Mouse (Mus musculus) 416B (cell line): ENCODE measurements around the gene Atp6v0e2.
"Not testable (repeated sequence)": the region's sequence is repeated elsewhere in the genome, so short reads cannot be mapped to it uniquely, and the experiment has no call there.

Experiments used
- DNase-seq: peaks from one replicate; pipeline ENCODE4 v3.0.0; 2011; ENCODE audit warnings: low read depth

Atp6v0e2 gene

DNA sequence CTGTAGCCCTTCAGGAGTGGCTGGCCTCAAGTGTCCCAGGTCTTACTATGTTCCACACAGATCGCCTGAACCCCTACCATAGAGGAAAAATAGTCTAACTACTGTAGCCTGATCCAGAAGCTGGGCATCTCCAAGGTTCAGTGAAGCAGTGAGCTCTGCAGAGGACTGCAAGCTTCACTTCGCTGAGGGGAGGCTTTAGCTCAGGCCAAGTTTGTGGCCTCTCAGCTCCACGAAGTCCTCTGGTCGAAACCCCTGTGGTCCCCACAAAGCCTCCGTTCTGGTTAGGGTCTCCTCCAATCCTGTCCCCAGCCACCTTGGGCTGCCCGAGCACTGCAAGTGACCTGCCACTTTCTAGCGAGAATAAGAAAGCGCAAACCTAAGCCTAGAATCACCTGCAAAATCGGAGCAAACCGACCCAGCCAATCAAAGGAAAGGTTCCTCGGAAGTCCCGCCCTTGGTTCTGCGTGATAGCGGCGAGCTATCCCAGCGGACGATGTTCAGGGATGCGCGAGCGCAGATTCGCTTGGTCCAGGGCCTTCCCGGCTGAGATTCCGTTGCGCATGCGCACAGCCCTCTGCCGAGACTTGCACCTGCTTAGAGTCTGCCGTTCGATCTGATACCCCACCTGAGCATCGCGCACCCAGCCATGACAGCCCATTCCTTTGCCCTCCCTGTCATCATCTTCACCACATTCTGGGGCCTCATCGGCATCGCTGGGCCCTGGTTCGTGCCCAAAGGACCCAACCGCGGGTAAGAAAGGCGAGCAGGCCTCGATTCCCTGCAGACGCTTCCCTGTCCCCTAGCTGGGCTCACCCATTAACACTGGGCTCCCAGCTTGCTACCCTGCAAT lies at the start of gene Atp6v0e2:
Atp6v0e2 (plus strand) TSS at position 511 of the 850 bp plus-strand sequence.
- DNase-seq = no peak

DNA sequence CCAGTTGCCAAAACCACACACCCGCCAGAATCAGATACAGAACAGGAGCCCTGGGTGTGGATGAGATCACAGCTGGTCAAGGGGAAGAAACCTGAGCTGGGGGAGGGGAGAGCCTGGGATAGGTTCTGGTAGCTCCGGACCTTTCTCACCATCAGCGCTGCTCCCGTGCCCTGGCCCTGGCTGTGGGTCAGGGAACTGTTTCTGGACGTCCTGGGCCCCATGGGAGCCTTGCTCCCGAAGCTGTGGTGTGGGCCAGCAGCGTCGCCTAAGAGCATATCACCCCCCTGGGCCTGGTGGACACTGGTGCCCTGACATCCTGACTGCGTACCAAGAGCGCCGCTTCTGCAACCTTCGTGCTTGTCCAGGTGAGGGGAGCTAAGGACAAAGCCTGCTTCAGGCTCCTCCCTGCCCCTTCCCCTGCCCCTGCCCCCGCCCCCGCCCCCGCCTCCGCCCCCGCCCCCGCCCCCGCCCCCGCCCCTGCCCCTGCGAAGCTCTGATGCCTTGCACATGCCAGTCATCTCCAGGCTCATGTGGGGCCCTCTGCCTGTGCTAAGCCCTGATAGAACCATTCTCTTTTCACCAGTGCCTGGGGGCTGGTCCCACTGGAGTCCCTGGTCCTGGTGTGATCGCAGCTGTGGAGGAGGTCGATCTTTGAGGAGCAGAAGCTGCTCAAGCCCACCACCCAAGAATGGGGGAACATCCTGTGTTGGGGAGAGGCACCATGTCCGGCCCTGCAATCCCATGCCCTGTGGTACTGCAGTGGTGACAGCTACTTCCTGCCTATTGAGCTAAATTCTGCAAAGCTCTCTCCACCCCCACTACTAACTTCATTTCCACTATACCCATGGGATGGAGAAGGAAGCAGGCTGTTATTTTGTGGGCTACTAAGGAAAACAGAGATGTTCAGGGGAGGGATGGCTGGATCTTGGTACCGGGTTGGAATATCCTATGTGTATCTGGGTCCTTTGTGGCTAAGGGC lies 49.4 kb upstream of the Atp6v0e2 start:
- no peak for DNase-seq

DNA sequence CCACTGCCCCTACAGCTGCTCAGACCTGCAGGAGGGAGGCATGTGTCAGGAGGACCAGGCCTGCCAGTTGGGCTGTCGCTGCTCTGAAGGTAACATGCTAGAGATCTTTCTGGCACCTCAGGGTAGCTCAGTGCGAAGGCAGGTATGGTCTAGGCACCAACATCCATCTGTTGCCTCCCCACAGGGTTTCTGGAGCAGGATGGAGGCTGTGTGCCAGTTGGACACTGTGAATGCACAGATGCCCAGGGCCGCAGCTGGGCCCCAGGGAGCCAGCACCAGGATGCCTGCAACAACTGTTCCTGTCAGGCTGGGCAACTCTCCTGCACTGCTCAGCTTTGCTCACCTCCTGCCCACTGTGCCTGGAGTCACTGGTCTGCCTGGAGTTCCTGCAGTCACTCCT lies 47.7 kb upstream of the Atp6v0e2 start:
- no peak for DNase-seq

DNA sequence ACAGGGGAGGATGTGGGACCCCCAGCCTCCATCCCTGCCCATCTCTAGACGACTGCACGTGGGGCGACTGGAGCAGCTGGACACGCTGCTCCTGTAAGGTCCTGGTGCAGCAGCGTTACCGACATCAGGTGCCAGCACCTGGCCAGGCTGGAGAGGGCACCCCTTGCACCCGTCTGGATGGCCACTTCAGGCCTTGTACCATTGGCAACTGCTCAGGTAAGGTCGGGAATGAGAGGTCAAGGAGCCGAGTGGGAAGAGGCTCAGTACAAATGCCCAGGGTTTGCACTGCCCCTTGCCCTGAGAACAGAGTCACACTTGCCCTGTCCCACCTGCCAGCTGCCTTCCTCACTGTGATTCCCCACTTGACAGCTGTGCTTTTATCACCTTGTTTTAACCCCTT lies 46.1 kb upstream of the Atp6v0e2 start:
- DNase-seq = no peak

DNA sequence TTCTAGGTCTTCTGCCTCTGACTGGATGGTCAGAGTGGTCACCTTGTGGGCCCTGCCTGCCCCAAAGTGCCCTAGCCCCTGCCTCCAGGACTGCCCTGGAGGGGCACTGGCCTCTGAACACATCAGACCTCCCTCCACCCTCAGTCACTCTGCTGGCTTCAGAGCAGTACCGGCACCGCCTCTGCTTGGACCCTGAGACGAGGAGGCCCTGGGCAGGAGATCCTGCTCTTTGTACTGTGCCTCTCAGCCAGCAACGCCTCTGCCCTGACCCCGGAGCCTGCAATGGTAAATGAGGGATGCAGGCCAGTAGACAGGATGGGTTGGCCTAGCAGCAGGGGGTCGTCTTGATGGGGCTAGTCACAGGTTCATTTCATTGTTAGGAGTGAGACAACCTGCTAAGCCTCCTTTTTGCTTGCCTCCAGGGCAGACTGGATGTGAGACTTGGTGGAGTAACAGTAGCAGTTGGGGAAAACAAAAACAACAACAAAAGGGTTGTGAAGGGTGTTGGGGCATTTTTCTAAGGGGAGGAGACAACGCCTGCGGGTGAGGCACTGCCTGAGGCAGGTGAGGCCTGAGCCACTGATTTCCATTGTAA lies 44.2 kb upstream of the Atp6v0e2 start:
- no peak for DNase-seq

DNA sequence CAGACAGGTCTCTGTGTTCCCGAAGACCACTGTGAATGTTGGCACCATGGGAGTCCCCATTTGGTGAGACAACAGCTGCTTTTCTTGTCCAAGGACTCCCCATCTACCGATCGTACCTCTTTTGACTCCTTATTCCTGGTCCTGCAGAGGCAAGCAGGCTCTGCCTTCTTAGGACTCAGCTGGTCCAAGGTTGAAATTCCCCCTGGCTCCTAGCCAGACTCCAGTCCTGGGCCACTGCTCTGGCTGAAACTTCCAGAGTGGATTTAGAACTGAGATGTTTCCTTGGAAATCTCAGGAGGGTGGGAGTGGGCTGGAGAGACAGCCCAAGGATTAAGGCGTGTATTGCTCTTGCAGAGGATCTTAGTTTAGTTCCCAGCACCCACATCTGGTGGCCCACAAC lies 39.9 kb upstream of the Atp6v0e2 start:
- DNase-seq = no peak

DNA sequence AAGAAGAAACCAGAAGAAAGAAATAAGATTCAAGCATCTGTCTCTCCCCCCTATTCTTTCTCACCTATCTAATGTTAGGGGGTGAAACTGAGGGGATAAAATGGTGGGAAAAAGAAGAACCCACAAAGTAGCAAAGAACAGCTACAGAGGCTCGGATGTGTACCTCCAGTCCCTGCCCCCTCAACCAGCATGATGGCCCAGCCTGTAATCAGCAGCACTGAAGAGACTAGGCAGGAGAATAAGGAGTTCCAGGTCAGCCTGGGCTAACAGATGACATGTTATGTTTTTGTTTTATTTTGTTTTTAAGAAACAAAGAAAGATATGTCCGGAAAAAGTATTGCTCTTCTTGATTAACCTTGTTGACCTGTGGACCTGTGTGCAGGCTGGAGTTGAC lies 33.6 kb upstream of the Atp6v0e2 start:
- DNase-seq = no peak

DNA sequence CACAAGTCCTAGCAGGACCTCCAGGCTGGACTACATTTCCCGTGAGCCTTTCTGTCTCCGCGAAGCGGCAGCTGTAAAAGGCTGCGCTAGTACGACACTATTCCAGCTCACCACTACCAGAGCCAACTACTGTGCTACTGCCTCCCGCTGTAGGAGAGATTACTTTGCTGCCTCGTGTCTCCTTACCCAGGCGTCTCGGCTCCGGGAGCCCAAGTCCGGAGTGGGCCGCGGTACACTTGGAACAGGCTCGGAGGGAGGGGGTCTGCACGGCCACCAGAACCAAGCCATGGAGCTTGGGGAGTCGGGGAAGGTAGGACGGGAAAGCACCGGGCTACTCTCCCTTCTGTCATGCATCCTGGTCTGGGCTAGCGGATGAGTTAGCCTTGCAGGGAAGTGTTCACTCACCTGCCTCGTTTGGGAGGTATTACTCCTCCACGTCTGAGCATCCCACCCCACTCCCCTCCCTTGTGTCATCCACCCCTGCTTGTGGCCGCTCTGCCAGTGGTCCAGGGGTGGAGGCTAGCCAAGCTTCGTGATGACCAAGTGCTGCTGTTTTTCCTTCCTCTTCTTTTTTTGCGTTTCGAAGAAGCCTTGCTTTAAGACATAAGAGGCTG lies 33.1 kb upstream of the Atp6v0e2 start:
- peak; percentile 84 for DNase-seq

DNA sequence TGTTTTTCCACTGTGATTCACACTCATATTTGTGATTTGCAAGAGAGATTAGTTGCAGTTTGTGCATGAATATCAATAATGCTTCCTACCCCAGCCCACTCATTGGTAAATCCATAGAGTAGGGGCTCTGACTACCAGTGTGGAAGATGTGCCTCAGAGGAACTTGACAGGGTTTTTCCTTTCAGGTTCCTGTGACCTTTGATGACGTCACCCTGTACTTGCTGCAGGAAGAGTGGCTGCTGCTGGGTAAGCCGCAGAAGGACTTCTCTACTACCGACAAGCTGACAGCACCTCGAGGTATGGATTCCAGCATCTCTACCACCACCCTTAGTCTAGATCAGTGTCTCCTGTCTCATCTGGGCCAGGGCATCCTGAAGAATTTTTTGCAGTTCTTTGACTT lies 29.3 kb upstream of the Atp6v0e2 start:
- DNase-seq = peak; percentile 25

DNA sequence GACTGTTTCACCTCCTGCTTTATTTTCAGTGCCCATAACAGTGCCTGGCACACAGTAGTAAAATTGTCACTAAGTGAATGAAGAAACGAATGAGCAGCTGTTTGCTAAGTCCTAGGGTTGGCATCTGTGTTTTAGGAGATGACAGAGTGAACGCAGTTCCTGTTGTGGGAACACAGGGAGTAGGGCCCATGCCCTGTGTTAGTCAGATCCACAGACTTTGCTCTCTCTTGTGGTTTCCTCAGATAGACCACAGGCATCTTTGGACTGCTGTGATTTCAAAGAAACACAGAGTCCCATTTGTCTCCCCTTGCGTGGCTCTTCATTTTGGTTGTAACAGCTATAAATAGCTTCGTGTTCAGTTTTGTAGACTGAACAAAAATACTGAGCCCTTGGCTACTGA lies 27.0 kb upstream of the Atp6v0e2 start:
- DNase-seq = peak; percentile 64

DNA sequence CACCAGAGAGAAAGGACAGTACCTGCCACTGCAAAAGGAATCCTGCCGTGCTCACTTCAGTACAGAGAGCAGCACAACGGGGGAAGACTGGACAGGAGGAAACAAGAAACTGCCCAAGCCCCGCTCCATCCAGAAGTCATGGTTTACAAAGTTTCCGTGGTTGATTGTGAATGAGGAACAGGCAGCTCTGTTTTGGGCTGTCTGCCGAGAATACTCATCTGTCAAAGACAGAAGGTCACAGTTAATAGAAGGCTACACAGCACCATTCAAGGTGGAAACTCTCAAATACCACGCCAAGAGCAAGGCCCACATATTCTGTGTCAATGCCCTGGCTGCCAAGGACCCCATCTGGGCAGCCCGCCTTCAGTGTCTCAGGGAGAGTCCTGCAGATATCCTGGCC lies 25.6 kb upstream of the Atp6v0e2 start:
- no peak for DNase-seq

DNA sequence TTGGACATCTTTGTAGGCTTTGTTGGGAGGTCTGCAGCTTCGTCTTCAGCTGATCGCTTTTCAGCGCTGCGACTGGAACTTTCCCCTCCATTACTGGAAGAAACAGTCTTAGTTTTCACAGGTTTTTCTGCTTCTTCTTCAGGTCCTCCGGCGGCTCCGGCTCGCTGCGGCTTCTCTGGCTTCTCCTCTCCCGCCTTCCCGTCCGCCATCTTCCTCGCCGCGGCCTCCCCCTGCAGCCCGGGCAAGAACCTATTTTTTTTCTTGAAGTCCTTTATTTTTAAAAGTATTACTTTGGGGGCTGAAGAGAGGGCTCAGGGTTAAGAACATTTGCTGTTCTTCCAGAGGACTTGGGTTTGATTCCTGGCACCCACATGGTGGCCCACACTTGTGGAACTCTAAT lies 12.5 kb upstream of the Atp6v0e2 start:
- not testable (repeated sequence) for DNase-seq

DNA sequence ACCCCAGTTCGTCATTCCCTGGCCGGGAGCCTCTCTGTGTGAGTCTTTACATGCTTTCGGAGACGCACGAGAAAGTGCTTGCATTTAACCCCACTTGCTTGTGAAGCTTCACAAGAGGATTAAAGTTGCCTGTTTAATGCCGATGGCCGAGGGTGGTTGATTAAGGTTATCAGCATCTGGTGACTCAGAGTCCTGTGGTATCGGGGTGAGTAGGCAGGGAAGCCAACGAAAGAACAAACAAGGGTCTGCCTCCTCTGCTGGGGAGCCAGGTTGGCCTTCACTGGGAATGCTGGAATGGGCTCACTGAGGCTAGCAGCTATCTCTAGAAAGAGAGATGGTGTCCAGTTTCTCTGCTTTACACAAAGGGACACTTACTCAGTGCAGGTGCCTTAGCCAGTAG lies 9.5 kb upstream of the Atp6v0e2 start:
- peak; percentile 61 for DNase-seq

DNA sequence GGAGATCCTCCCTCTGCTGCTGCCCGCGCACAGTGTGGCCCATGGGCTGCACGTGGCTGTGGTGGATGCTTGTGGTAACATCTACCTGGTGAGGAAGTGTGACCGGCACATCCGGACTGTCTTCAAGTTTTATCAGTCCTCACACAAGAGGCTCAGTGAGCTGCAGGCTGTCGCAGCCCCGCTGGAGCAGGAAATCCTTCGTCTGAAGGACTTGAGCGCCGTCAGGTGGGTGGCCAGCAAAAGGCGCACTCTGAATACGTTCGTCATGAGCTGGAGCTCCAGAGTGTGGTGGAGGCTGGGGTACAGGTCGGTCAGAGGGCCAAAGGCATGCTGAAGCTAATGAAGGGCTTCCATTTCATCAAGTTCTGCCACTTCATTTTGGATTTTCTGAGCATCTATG lies 8.2 kb upstream of the Atp6v0e2 start:
- peak; percentile 50 for DNase-seq

DNA sequence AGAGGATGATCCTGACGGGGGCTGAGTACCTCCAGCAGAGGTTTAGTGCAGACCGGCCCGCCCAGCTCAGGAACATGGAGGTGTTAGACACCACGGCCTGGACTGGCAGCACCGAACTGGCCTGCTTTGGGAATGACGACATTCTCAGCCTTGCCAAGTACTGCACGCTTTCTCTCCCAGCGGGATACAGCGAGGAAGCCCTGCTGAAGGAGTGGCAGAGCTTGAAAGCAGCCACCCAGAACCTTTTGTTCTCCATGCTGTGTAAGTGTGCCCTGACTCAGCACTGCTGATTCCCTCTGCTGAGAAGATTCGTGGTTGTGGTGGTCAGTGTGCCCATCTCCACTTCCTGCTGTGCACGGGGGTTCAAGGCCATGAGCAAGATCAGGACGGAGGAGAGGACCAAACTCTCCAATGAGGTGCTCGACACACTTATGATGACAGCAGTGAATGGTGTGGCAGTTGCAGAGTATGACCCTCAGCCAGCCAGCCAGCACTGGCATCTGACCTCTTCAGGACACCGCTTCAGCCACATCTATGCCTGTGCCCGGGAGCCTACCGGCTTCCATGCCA lies 7.5 kb upstream of the Atp6v0e2 start:
- DNase-seq = peak; percentile 92

DNA sequence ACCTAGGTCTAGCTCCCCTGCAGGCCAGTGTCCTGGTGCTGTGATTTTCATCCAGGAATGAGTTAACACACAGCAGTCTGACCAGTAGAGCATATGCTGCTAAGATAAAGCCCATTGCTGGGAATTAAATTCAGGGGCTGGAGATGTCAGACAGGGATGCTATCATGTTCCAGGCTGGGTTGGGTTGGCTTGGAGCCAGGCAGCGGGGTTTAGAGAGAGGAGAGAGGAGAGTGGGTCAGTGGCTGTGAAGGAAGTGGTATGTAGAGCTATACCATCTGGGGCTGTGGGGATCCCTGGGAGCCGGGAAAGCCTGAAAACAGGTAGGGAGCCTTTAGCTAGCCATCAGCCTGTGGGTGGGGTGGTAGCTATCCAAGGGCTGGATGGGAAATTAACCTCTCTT lies 6.6 kb upstream of the Atp6v0e2 start:
- peak; percentile 56 for DNase-seq

DNA sequence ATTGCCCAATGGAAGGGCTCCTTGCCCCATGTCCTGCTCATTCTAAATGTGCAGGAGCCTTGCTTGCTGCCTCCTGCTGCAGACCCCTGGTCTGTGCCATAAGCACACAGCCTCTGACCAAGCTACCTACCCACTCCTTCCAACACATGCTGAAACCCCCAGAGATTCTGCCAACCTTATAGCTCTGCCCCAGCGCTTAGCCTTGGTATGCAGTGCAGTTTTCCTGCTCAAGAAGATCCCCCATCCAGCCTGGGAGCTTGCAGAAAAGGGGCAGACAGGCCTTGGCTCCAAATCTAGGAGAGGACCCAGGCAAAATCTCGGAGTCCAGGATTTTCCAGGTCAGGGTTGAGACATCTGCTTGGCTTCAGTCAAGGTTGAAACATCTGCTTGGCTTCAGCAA lies 3.9 kb upstream of the Atp6v0e2 start:
- DNase-seq = no peak

DNA sequence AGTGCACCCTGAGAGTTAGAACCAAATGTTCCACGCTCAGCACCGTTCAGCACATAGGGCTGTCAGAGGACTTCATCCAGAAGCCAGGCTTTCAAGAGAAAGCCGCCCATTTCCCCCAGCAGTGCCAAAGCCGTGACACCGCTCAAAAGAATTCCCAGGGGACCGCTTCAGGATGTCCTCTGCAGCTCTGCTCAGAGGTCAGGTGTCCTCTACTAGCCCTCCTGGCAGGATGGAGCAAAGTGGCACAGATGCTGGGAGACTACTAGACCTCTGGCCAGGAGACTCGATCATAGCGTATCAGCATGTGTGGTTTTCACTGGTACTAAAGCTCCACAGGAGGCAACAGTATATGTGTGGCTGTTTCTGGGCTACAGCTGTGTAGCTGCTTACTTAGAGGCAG lies 2.5 kb upstream of the Atp6v0e2 start:
- DNase-seq = no peak

DNA sequence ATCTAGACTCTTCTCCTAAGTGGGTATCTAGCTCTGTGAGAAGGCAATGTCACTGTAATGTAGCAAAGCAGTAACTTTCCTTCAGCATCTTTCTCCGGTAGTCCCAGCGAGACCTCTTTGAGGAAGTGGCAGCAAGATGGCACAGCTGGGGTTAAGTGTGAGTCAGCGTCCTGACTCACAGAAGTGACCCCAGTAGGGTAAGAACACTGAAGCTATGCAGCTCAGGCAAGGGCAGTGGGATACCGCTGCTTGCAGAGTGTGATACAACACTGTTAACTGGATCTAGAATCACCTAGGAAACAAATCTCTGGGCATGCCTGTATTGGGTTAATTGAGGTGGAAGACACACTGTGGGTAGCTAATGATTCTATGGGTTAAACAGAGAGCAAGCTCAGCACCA lies 1.3 kb upstream of the Atp6v0e2 start:
- DNase-seq = peak; percentile 80

DNA sequence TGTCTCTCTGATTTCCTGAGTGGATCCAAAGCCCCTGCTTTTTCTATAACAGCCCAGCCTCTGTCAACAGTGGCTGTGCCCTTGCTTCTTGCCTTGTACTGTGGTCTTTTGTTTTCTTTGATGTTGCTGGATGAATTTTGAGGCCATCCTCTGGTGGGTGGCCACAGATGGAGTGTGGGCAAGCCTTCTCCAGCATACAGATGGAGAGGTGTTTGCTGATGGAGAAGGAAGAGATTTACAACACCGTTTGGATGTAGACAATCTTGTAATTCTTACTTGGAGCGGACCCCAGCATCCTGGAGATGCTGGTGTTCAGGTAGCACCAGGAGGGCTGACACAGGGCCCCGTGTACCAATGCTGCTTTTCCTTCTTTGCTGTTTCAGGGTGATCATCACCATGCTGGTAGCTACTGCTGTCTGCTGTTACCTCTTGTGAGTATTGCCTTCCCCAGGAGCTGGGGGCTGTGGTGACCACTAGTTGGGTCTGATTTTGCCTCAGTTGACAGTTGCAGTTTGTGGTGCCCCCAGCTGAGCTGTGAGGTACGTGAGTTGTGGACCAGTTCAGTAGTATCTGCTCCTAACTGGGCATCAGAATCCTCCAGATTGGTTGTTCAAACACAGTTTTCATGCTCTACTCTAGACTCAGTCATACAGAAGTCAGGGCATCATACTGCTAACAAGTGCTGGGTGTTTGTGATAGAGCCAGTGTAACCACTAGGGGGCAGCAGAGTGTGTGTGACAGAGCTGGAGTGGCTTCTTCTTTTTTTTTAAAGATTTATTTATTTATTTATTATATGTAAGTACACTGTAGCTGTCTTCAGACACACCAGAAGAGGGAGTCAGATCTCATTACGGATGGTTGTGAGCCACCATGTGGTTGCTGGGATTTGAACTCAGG lies 1.7 kb downstream of the Atp6v0e2 start:
- peak; percentile 83 for DNase-seq

DNA sequence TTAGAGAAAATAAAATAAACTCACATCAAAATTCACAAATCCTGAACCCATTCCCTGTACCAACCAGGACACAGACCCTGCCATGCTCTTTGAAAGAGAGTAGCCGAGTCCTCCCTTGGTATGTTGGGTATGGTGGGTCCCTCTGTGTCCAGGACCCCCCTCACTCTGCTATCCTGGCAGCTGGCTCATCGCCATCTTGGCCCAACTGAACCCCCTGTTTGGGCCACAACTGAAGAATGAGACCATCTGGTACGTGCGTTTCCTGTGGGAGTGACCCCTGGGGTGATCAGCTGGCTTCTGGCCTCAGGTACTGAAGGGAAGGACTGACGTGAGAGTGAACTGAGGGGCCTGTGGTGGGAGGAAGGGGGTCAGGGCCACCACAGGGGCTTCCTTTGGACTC lies 2.4 kb downstream of the Atp6v0e2 start:
- no peak for DNase-seq
